Mouse (Mus musculus): Measurements from ENCODE around the gene Exoc4. TPM values are rescaled to one million over a fixed set of nuclear protein-coding genes. Genes with fewer than 3 reads are reported as not detected.
A peak's percentile ranks its signal among the peaks of the same experiment; 100 is the strongest.

Gene Exoc4
- 10 to 100 TPM; 60.9 to 70.4 TPM for polyA plus RNA-seq (2017; shearing (Covaris generic))

DNA sequence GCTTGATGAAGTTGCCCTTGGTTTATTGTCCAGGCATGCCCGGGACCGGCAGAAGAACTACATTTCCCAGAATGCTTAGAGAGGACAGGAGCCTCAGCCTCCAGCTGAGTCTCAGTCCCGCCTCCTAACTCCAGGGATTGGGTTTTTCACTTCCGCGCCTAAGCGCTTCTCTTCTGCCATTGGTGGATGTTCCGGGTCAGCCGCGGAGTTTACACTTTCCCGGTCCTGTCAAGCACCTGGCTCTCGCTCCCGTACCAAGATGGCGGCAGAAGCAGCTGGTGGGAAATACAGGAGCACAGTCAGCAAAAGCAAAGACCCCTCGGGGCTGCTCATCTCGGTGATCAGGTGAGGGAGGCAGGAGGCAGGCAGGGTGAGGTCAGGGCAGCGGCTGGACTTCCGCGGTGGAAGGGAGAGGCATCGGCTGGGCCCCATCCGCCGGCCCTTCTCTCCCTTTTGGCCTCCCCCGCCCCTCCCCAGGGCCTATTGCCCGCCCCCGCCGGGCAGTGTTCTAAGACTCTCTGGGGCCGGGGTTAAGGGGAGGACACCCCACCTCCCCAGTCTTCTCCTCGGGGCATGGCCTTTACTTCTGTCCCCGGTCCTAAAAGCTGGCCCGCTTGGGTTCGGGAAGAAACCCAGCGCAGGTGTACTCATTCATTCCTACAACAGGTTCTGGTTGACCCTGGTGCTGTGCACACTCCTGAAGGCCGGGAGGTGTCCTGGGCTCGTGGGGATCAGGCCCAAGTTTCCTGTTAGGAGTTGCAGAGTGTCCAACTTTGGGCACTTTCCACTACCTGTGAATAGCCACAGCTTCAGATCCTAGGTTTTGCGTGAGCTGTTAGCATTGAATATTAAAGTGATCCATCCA lies at the start of gene Exoc4:
Exoc4 (plus strand) TSS at position 192 of the 865 bp plus-strand sequence.
- ATAC-seq = peak; percentile 100

DNA sequence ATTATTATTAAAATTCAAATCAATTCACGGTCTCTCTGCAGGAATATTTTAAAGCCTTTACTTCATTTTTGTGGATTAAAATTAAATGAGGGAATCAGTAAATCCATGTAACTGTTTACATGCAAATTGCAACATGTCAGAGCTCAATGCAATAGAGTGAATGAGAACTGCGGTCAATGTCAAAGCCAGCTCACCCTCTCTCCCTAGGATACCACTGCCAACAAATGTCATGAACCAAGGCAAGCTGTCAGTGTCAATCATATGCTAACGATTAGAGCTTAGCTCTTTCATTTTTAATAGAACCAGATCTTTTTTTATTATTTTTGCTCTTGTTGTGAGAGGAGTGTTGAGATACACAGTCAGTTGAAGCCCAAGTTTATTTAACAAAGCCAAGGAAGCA lies 30.1 kb upstream of the Exoc4 start:
- no peak for ATAC-seq

DNA sequence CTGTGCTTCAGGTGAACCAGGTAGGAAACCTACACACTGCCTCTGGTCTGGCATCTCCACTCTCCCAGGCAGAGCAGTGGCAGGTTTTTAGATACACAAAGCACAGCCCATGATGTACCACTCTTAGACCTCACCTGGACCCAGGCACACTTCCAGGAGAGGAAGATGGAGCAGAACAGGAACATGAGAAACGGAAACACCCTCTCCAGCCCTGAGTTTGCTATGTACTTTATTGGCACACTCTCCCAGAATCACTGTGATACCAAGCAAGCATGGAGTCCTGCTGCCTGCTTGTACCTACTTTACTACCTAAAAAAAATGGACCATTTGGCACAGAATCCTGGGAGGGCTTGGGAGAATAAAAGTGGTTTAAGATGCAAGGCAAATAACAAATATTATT lies 22.2 kb upstream of the Exoc4 start:
- ATAC-seq = no peak

DNA sequence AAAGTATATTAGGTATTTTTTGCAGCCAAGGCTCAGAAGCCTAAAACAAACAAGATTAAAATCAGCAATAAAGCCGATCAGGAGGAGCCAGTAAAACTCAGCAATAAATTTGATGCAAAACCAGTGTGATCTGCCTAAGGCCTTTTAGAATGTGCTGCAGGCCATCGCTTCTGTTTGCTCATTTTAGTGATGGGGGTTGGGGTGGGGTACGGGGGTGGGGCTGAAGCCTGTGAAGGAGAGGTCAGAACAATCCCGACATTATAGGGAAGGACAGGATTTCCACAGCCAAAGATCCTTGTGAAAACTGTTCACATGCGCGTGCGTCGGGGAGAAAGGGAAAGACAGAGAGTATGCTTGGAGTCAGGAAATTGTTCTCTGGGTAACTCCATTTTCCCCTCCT lies 21.5 kb upstream of the Exoc4 start:
- ATAC-seq = no peak

DNA sequence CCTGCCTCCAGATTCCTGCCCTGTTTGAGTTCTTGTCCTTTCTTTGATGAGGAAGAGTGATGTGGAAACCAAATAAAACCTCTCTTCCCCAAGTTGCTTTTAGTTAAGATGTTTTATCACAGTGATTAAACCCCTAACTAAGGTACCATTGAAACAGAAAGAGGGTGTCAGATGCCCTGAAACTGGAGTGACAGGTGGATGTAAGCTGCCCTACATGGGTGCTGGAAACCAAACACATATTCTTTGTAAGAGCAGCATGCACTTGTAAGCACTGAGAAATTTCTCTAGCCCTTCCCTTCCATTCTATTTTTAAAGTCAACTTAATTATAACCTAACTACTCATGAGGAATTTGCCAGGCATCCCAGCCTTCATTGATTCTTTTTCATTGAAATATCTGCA lies 7.6 kb upstream of the Exoc4 start:
- ATAC-seq = no peak

DNA sequence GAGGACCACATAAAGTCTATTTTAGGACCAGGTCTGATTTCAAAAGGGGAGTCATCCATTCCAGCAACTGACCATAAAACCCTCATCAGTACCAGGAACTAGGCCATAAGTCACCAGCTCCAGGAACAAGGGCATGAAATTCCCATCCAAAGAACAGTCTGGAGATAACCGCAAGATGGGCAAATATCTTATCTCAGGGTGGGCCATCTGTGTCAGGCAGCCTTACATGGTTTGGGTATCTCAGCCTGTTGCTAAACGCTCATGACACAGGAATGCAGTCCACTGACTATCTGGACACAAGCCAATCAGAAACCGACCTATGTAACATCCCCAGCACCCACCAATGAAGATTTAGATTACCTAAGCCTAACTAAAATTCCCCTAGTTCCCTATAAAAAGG lies 4.3 kb upstream of the Exoc4 start:
- ATAC-seq = no peak

DNA sequence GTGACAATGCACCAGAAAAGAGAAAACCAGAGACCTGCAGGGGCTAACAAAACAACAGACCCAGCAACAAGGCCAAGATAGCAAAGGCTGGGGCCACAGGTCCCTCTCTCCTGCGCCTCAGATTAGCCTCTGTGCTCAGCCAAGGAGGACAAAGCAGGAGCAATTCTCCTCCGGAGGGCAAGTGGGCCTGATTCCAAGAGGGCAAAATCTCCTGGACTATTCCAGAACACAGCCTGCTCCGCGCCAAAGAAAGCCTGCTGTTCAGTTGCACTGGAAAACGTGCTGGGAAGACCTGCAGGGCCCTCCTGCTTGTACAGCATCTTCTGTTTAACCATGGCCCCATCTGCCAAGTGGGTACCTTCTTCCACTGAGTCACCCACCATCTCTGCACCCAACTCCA lies 1.7 kb upstream of the Exoc4 start:
- ATAC-seq = no peak

DNA sequence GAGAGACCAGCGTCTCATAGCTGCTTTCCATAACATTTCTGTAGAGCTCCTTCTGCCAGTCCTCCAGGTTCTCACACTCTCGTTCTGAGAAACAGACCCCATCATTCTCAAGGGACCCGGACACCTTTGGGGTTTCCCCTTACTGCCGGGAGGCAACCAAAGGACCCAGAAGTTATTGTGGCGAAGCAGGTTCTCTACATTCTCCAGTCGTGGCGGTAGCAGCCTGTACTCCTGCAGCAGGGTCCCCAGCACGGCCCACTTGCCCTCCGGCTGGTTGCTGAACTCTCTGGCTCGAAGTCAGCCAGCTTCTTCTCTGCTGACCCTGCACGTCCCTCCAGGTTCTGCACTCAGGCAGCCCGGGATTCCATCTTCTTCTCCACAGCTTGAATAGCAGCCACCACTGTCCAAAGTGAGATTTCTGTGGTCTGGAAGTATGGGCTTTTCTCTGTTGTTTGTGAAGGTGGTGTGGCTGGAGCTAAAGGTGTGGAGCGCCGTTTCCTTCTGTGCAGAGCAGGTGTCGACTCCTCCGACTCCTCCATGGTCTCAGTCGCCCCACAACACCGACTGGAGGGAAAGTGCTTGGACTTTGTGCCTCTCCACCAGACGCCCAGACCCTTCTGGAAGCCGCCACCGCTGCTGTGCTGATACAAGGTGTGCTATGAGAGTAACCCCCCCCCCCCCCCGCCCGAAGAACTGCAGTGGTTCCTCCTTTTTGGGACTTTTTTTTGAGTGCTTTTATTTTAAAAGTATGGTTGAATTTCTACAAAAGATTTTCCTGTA lies 1.1 kb upstream of the Exoc4 start:
- no peak for ATAC-seq

DNA sequence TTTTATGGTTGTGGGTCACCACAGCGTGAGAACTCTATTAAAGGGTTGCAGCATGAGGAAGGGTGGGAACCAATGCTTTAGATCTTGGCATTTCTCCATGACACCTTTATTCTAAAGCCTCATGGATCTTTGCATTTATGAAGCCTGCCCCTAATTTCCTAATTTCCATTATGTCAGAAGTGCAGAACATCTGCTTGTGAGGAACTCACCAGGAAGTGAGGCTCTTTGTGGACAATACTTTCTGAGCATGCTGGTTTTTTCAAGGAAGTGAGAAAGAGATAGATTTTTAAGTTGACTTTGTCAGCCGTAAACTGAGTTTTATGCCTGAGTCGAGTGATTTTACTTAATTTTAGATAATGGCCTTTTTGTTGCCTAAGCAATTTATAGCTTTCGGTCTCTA lies 7.8 kb downstream of the Exoc4 start:
- ATAC-seq = no peak

DNA sequence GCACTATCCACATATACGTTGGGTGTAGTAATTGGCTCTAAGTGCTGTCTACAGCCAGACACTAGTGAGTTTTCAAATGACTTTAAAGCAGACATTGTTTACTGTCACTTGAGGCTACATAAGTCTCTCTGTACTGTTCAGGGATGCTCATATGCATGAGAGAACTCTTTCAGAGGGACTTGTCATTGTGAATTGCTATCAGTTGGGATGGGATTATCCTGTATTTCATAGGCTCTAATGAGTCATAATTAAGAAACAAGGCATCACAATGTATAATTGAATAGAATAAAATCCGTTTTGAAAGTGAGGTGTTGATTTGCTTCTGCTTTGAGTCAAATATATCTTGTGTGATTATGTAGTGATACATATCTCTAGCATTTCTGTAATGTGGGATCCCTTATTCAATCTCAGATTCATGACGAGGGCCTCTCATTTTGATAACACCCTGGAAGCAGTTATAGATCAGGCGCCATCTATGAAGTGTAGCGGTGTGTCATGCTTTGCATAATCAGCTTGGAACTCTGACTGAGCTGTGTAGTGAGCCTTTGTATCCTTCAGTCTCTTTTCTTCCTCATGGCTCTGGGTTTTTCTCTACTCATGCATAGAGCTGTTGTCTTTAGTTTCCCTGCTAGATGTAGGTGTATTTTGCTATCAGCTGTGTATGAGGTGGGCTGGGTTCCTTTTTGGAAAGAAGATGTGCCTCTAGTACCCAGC lies 8.3 kb downstream of the Exoc4 start:
- ATAC-seq = no peak

DNA sequence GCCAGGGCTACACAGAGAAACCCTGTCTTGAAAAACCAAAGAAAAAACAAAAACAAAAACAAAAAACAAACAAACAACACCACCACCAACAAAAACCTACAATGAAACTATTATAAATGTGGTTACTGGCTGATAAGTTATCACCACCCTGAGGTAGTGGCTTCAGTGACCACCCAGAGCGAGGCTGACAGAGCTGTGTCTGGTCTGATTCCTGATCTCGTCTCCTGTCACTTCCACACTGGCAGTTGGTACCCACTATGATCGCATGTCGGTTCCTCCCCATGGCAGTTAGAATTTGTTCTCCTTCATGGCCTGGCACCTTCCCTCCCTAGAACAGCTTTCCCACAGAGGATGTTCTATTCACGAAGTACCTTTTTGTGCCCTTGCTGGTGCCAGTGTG lies 11.0 kb downstream of the Exoc4 start:
- no peak for ATAC-seq

DNA sequence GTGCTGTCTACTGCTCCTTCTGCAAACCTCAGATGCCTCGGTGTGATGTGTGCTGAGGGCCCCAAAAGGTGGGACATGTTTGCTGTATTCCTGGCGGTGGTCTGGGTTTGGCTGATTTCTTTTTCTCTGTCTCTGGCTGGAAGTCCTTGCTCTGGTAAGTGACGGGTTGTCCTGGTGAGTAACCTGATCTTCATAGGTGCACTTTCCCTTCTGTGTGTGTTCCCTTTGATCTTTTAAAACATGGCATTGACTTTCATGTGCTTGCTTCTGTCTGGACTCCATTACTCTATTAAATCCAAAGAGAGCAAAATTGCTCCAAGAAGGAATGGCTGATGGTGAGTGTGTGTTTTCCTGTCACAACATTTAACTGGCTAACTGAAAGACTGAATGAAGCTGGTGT lies 12.7 kb downstream of the Exoc4 start:
- ATAC-seq = no peak

DNA sequence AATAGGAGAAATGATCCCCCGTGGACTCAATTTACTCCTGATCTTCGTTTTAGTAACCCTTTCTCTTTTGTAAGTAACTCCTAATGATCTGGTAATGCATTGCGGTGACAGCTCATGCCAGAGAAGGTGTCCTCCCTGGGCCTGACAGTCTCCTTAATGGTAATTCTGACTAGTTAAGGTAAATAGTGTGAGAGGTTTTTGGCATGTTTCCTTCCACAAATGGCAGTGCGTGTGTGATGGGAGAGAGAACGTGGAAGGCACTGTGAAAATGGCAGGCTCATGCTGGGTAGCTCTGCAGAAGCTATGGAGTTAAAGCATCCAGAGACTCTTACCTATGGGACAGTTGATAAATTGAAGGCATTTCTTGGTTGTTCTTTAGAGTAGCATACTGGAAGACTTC lies 15.1 kb downstream of the Exoc4 start:
- no peak for ATAC-seq

DNA sequence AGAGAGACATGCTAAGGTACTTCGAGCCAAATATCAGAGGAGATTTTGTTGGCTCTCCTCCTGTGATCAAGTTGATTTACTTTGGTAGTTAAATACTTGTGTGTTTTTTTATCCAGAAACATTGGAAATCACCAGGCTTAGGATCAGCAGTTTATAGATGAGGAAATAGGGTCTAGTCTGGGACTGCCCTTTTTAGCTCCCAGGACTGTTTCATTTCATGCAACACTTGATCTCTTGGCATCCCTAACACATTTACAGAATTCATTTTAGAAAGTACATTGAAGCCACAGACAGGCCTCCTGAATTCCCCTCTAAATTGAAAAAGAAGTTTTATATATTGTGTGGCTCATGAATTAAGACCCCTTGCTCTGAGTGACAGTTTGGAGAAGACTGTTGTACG lies 15.5 kb downstream of the Exoc4 start:
- no peak for ATAC-seq

DNA sequence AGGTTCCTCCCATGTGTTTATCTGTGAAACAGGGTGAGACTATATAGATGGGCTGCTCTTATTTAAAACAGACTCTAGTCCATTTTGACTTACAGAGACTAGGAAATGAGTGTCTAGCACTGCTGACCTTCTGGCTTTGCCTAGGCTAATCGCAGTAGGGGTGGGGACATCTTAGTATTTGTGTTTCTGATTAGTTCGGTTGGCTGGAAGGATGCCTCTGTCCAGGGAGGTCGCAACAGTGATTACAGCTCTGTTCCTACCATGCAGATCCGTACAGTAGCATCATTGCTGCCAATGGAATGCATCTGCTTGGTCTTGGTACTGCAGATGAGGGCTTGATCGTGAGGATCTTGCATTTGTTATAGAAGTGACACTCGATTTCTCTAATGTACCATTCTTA lies 18.7 kb downstream of the Exoc4 start:
- ATAC-seq = no peak

DNA sequence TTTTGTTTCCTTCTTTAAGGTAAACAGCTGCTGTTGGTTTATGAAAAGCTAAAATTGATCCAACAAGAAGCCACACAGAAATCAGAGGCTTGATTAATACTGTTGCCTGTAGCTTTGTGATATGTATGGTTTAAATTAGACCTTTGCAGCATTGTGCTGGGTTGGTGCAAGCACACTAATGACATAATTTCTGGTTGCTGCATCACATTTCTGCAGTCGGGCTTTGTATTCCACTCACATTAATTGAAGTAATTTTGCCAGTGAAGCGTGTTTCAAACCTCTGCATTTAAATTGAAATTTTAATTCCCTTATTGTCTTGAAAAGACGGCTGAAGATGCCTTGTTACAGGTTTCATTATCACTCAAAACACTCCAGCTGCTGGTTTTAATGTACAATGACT lies 34.6 kb downstream of the Exoc4 start:
- ATAC-seq = no peak

DNA sequence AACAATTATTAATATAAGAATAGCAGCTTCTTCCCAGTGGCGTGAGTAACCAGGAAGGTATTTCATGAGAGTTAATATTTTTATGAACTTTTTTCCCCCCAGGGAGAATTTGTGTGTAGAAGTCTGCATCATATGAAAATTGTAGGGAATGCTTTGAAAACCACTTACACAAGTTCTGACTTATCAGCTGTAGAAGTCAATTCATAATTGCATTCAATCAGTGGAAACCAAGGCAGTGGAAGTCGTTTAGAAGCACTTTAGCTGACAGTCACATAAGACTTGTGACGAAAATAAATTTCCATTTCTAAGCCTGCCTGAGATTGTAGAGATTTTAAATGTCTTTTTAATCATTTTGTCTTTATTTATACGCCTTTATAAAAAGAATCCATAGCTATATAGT lies 35.1 kb downstream of the Exoc4 start:
- ATAC-seq = no peak

DNA sequence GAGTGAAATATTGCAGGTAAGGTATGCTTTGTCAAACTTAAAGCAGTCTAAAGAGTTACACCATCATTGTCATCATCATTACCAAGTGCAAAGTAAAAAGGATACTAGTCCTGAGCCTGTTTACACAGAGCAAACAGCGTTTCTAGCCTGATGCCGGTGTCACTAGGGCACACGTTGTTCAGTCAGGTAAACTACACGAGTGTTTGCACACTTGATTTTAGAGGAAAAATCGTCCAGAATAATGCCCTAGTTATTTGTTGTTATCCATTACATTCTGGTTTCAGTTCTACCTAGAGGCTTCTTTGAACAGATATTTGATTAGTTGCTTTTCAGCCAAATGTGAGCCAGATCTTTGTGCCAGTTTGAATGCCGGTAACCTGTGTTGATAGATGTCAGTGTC lies 37.5 kb downstream of the Exoc4 start:
- ATAC-seq = no peak

DNA sequence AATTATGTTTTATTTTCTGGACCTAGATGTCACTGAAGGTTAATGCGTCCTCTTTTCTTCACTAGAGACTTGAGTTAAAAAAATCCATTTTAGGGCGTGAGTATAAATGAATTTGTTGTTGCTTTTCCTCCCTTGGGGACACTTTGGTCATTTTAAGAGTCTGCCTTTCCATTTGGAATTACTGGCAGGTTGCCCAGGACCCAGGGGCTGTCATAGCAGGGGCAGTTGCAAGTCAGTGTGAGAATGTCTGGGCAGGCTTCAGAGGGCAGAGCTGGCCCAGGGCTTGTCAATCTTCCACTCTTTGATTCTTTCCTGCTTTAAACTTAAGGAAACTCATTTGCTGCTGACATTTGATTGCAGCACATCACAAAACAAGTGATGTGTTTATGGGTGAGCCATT lies 45.7 kb downstream of the Exoc4 start:
- ATAC-seq = no peak

DNA sequence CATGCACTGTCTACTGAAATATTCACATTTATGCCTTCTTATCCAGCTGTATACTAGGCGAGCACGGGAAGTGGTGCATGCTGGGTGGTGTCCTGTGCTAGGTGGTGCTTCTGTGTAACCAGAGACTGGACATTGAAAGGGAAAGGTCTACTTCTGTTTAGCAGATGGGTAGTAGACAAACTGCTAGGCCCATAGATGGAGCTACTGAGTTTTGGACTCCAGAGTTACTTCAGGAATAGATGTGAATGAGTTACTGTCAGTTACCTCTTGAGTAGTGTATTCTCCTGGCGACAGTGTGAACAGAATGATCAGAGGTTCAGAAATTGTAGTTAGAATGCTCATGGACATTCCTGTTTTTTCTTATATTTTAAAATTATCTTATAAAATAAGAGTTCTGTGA lies 48.7 kb downstream of the Exoc4 start:
- no peak for ATAC-seq

DNA sequence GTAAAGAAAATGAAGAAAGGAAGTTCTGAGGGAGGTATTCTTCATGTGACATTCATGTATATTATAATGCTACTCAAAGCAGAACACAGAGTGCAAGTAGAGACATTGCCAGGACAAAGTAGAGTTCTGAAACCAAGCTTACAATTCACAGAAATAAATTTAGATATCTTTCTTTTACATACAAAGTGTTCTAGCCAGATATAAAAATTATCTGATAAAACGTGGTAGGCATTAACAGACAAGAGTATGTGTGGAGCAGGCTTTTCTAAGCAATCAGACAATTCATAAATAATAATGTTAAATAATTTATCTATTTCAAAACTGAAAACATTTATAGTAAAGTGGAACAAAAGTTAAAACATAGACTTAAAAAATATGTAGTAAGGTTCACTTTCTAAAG lies 49.9 kb downstream of the Exoc4 start:
- no peak for ATAC-seq

DNA sequence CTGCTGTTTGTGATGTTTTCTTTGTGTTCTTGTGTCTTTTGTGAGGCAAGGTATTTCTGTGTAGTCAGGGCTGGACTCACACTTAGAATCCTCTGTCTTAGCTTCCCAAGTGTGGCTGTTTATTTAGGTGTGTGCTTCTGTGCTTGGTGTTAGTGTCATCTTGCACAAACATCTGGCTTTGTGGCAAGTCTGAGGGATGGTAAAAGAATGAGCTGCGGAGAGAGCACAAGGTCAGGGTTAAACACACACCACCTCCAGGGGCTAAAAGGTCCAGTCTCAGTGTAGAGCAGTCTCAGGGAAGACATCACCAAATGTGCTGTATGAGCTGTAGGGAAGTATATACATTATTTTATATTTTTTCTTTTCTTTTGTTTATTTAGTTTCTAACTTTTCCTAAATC lies 57.1 kb downstream of the Exoc4 start:
- ATAC-seq = no peak

DNA sequence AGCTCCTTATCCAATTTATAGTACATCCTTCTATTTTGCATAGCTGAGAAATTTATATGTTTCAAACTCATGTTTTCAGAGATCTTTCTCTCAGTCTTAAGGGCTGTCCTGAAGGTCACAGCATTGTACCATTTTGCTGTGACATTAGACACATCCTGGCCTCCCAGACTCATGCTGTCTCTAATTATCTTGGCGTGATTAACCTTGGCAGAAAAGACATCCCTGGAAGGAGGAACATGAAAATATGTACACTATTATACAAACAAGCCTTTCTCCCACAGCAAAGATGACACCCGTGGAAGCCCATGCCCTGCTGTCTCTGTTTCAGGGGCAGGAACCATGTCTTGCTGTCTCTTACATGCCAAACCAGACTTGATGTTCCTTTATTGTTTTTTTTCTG lies 59.8 kb downstream of the Exoc4 start:
- ATAC-seq = no peak

DNA sequence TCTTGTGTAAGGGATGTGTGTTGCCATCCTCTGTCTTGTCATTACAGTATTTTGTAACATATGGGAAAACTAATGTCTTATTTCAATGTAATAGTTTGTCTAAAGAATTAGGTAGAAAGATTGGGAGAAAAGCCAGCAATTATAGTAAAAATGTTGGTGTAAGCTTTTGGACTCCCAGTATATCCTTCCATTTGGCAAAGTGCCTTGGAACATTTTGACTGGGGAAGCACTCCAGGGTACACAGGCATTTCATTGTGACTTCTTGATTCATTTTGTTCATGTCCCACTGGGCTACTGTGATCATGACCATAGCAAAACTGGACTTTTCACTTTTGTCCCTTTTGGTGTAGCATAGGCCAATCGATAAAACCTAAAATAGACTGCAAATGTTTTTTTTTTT lies 61.6 kb downstream of the Exoc4 start:
- no peak for ATAC-seq

Measured in CD4-positive, CD25-positive, alpha-beta regulatory T cell, adult 4 months (primary cell).